Mouse (Mus musculus) yolk sac, embryonic 10.5 days (tissue): Measurements from ENCODE around the gene Mthfd1l.

Experiments
- DNase-seq: peaks from one replicate; pipeline ENCODE4 v3.0.0-alpha.2; 2017; ENCODE audit warnings: low spot score

Gene Mthfd1l

GRCm38 (mm10) chr10:4084907-4085306 is 112.0 kb downstream of the Mthfd1l start:
- DNase-seq, result no peak

- no peak for DNase-seq
Measured at GRCm38 (mm10) chr10:4085363-4086141, 112.6 kb downstream of the Mthfd1l start.

- DNase-seq, result no peak
Measured at GRCm38 (mm10) chr10:4087563-4087962, 114.6 kb downstream of the Mthfd1l start.

DNA sequence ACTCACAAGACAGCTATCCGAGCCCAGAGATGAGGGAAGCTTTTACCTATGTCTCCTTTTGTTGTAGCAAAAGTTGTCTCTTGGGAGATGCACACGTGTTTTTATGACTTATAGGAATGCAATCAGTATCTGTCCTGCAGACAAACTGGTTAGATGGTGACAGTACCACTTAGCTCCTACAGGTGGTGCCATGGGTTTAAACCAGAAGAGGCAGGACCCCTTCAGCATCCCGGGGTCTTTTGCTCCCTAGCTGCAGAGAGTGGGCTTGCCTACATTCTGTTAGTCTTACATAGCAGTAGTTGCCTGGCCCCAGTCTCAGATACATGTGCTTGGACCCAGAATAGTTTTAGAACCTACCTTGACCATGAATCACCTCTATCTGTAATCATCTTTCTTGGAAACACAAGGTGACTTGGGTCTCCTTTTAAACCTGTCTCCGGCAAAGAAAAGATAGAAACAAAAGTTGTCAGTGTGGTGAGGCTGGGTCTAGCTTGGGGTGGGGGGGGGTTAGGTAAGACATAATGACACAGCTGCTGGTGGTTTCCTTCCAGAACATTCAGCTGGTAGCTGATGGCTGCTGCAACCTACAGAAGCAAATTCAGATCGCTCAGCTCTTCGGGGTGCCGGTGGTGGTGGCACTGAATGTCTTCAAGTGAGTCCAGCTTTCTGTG is 116.0 kb downstream of the Mthfd1l start:
- DNase-seq, result no peak

- DNase-seq, result no peak
Measured at GRCm38 (mm10) chr10:4089885-4090284, 117.0 kb downstream of the Mthfd1l start.

- no peak for DNase-seq
Measured at GRCm38 (mm10) chr10:4092990-4093389, 120.1 kb downstream of the Mthfd1l start.

DNA sequence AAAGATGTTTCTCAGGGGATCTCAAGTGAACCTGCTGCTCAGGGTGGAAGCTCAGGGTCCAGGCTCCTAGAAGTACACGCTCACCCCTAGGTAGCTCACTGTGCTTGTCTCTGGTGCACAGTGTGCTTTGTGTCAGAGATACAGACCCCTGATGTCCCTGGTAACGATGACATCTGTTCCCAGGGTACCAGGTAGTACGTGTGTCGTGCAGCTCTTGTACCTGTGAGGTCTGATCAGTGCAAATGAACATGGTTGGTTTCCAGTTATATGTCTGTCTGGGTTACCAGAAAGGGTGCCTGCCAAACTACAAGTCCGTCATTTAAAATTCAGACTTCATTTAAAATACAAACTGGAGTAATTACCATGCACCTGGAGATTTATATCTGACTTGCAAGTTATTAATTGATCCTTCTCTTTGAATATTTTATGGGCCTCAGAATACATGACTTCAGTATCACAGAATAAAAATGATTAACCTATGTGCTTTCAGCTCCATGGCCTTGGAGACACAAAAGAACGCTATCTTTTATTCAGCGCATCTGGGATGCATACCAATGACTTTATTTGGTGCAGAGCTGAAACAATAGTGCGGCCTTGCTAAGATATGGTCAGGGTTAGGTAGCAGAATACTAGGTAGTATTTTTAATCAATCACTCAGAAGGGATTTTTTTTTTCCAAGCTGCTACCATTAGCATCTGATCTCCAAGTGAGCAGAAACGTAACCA is 121.3 kb downstream of the Mthfd1l start:
- no peak for DNase-seq

- no peak for DNase-seq
Measured at GRCm38 (mm10) chr10:4096151-4096550, 123.2 kb downstream of the Mthfd1l start.

GRCm38 (mm10) chr10:4100007-4100406 is 127.1 kb downstream of the Mthfd1l start:
- DNase-seq, result no peak

- DNase-seq, result peak; percentile 77
Measured at GRCm38 (mm10) chr10:4105676-4106528, 133.0 kb downstream of the Mthfd1l start.

DNA sequence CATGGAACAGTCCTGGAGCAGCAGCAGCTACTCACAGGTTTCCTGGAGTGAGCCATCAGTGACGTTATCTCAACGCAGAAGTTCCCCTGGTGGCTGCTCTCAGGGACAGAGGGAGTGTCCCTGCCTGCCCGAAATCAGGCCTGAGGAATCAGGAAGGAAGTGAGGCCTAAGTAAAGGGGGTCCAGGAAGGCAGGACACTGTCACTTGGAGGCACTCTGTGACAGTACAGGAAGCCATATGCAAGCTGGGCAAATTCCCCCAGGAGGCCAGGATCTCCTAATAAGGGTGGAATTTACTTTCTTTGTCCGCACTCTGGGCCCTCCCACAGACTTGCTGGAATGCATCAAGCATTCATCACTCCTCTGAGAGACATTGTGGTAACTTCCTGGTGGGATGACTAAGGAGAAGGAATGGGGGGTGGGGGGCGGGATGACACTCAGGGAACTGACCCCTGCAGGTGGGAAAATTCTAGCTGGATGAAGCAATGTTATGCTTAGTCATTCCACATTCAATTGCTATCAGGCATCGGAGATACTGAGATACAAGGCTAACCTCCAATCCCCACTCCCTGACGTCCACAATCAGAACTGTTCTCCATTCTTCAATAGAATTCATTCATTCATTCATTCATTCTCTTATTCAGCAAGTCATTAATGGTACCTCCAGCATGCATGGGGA is 134.9 kb downstream of the Mthfd1l start:
- peak; percentile 55 for DNase-seq

- DNase-seq, result no peak
Measured at GRCm38 (mm10) chr10:4108462-4108861, 135.5 kb downstream of the Mthfd1l start.

DNA sequence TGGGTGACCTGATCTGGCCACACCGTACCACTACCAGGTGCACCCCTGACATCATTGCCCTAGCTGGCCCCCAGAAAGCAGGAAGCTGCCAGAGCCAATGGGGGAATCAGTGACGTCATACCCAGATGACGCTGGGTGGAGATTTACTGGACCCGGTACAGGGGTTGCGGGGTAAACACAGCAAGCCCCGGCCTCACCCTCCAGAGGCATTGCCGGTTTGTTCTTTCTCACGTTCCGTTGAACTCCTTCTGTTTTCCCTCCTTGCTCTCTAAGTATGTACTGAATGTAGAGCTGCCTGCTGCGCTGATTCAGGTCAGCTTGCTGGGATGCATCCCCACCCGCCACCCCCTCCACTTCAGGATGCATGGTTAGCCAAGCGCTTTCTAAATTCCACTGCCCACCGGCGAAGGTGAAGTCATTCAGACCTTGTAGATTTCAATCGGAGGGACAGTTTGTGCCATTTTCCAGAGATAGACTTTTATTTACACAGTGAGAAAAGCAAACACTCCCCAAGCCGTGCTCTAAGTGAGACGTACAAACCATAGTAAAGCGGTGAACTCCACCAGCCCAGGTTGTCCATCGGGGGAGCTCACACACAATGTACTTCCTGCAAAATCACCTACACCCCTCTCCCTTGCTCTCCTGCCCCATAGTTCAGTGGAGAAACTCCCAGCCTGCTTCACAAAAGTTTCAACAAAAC is 138.3 kb downstream of the Mthfd1l start:
- peak; percentile 30 for DNase-seq

- DNase-seq, result no peak
Measured at GRCm38 (mm10) chr10:4111795-4112139, 138.8 kb downstream of the Mthfd1l start.

- DNase-seq, result no peak
Measured at GRCm38 (mm10) chr10:4112611-4113327, 139.9 kb downstream of the Mthfd1l start.

DNA sequence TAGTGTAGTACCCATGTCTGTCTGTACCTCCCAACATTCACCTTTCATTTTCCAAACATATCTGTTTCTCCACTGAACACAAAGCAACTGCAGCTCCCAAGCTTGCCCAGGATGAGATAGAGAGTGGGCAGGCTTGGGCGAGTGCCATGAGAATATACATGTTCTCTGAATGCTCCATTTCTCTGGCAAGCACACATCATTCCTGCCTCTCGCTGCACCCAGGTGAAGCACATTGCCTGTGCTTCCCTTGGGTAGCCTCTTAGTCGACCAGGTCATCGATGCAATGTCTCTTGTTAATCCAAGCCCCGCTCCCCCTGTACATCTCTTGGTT is 140.4 kb downstream of the Mthfd1l start:
- no peak for DNase-seq

DNA sequence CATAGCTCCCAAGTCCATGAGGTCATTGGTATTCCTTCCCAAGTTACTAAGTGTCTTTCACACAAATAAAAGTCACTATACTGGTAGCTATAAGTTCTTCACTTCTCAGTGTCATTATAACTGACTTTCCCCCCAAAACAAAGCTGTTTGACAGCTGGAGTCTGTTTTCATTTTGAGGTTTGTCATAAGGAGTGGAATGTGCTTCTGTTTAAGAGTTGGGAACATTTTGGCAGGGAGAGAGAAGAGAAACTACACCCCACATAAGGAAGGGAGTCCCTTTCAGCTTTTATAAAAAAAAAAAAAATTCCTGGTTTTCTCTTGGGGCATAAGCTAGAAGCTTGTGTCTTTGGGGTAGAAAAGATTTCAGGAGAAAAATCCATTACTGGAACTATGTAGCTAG is 143.7 kb downstream of the Mthfd1l start:
- no peak for DNase-seq

DNA sequence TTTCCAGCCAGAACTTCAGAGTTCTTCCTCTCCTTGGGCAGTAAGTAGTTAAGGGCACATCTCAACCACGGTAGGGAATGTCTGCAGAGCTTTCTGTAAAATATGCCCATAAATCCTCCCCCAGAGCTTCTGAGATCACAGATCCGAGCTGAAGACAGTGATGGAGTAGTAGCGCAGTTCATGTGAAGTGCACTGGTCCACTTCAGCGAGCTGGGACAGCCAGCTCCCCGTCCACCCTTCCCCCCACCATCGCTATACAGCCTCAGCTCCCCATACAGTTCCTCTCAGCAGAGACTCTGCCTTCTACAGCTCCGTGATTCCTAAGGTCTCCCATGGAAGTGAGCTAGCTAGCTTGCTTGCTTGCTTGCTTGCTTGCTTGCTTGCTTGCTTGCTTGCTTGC is 144.2 kb downstream of the Mthfd1l start:
- peak; percentile 60 for DNase-seq

DNA sequence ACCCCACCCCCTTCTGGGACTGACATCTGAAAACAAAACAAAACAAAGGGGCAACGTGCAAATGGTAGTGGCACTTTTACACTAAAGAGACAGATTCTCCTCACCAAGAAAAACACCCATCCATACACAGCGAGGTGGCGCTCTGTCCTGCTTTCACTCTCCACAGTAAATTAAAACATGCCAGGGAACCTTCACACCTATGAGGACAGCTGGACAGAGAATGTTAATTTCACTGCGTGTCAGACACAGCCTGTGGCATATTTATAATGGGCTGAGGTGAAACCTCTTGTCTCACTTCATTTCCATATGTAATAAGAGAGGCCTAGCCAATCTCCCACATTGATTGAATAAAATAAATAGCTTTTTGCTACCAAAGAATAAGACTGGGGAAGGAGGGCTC is 146.4 kb downstream of the Mthfd1l start:
- no peak for DNase-seq

DNA sequence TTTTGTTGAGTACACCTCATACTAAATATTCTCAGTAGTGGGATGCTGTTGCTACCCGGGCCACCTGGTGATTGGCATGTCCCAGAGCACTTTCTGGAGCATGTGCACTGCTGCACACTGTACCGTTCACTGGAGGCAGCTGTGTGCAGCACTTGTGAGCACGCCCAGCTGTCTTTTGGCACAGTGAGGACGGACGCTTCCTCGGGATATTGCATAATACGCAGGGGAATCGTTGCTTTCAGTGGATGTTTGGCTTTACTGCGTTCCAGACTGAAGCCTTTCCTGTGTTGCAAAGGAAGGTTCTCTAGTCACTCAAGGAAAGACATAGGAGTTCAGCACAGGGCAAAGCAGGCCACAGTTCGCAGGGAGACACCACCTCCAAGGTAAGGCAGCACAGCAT is 147.8 kb downstream of the Mthfd1l start:
- no peak for DNase-seq
